Mouse (Mus musculus) stomach, embryonic 16.5 days (tissue): ENCODE results near the gene Ldb1. TPM values are rescaled to one million over a fixed set of nuclear protein-coding genes. Genes with fewer than 3 reads are reported as not detected.

ENCODE experiments used
- ATAC-seq: fragments of 200-750 bp; cut with Nextera tagmentation; 2 replicates; pipeline ENCODE4 v1.8.0; 2017; ENCODE audit warnings: moderate number of reproducible peaks, moderate TSS enrichment; ENCODE audit not compliant: insufficient read depth, low FRiP score
- H3K27ac ChIP-seq: fragments of 300-500 bp; sonication (generic); 2 replicates; pipeline ENCODE4 v1.5.1; 2014; ENCODE audit warnings: low read length
- H3K27me3 ChIP-seq: fragments of 300-500 bp; sonication (generic); 2 replicates; pipeline ENCODE4 v1.6.1; 2014; ENCODE audit warnings: low read length, control low read depth, mixed read lengths; ENCODE audit not compliant: control insufficient read depth, insufficient read depth
- H3K36me3 ChIP-seq: fragments of 300-500 bp; sonication (generic); 2 replicates; pipeline ENCODE4 v1.6.1; 2014; ENCODE audit warnings: low read length; ENCODE audit not compliant: control insufficient read depth, insufficient read depth
- H3K4me1 ChIP-seq: fragments of 300-500 bp; sonication (generic); 2 replicates; pipeline ENCODE4 v1.6.1; 2014; ENCODE audit warnings: low read length, control low read depth, mixed read lengths; ENCODE audit not compliant: control insufficient read depth, insufficient read depth
- H3K4me2 ChIP-seq: fragments of 300-500 bp; sonication (generic); 2 replicates; pipeline ENCODE4 v1.6.1; 2014; ENCODE audit warnings: low read depth, low read length, mixed read lengths
- H3K4me3 ChIP-seq: fragments of 300-500 bp; sonication (generic); replicated peaks from 2 replicates; pipeline ENCODE4 v1.5.1; 2014; ENCODE audit warnings: mild to moderate bottlenecking, low read length
- H3K9ac ChIP-seq: fragments of 300-500 bp; sonication (generic); 2 replicates; pipeline ENCODE4 v1.6.1; 2014; ENCODE audit warnings: low read length
- H3K9me3 ChIP-seq: fragments of 300-500 bp; sonication (generic); replicated peaks from 2 replicates; pipeline ENCODE4 v1.6.1; 2016; ENCODE audit warnings: low read length, control low read depth; ENCODE audit not compliant: control insufficient read depth
- WGBS: fragments of 180-500 bp; shearing (Covaris S2); extraction: QIAGEN DNeasy Blood & Tissue Kit; methylation state at CpG from one replicate; pipeline ENCODE4 v1.1.7; 2014; 5-methylcytosine and 5-hydroxymethylcytosine counted together
- polyA plus RNA-seq: library from polyadenylated mRNA; unstranded; fragments of >200 nt; fragmentation: Nextera tagmentation; extraction: Ambion mirVana; gene quantifications from 2 replicates; pipeline ENCODE4 v1.2.1, GENCODE M21; 2015

Ldb1 gene
- polyA plus RNA-seq, 1 experiment from 2014 or later: 41.4 TPM

DNA sequence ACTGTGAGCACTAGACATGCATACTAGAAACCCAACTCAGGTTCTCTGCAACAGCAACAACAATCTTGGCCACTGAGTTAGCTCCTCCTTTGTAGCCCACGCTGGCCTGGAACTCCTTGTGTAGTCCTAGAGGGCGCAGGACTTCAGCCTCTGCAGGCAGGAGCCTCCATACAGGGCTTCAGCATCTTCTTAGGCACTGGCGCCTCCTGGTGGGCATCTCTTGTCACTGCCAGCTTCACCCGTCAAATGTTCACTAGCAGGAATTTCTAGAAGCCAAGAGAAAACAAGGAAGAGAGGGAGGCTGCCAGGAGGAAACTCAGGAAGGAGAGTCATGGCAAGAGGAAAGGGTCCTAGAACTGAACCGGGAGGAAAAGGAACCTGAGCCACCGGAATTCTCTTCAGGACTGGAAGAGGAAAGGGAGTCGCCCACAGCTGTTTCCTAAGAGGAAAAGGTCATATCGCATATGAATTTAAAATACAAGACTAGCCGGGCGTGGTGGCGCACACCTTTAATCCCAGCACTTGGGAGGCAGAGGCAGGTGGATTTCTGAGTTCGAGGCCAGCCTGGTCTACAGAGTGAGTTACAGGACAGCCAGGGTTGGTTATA is 30.3 kb downstream of the Ldb1 start:
- Histone ChIP-seq H3K27me3 (no peaks in the 10 kb centered on the region), H3K4me2 (no peak overlapping the region), H3K4me3 (no peak overlapping the region), H3K27ac (no peak overlapping the region), H3K36me3 (no peaks in the 10 kb centered on the region), H3K9me3 (no peaks in the 10 kb centered on the region), H3K9ac (no peak overlapping the region; the same call in 1 of the 2 replicates), H3K4me1 (no peaks in the 10 kb centered on the region)
- ATAC-seq: peak; percentile 78; the same call in 1 of the 2 replicates
- WGBS: 35% methylated on average over 12 of the region's 12 CpGs

DNA sequence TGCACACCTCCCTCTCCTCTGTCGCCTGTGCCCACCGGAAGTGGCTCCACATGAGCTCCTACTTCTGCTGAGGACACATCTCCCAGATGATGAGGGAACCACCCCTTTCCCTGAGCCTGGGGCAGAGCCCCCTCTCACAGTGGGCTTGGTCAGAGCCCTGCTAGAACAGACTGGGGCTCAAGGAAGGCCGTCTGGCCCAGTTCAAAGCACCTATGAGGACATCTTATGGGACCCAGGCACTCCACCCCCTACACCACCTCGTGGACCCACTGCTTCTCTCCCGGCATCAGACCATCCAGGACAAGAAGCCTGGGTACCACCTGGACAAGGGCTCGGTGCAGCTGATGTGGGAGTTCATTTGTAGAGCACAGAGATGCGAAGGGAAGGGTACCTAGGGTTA is 39.3 kb downstream of the Ldb1 start:
- whole genome bisulfite sequencing: 84% methylated on average over 7 of the region's 7 CpGs
- Histone ChIP-seq H3K27ac (no peak overlapping the region), H3K36me3 (no peaks in the 10 kb centered on the region), H3K9me3 (no peaks in the 10 kb centered on the region), H3K4me3 (no peak overlapping the region), H3K4me1 (peaks cover 9% of the 10 kb centered on the region; the same call in 1 of the 2 replicates), H3K4me2 (no peak overlapping the region), H3K27me3 (no peaks in the 10 kb centered on the region), H3K9ac (no peak overlapping the region; the same call in 1 of the 2 replicates)
- no peak for ATAC-seq

DNA sequence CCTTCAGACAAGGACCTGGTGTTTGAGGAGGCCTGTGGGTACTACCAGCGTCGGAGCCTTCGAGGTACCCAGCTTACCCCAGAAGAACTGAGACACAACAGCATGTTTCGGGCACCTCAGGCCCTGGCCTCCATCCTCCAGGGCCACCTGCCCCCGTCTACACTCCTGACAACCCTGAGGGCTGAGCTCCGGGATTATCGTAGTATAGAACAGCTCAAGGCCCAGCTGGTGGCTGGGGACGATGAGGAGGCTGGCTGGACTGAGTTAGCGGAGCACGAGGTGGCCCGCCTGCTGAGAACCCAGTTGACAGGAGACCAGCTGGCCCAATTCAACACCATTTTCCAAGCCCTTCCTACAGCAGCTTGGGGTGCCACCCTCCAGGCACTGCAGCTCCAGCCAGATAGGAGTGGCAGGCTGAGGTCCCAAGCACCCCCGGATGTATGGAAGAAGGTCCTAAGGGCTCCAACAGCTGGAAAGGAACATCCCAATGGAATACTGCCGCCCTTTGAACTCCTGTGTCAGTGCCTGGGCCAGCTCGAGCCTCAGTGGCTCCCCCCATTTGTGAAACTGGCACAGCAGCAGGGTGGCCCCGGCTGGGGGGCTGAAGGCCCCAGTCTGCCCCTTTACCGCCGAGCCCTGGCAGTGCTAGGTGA is 40.1 kb downstream of the Ldb1 start:
- 84% methylated on average over 17 of the region's 17 CpGs for WGBS
- H3K27me3 ChIP-seq: no peaks in the 10 kb centered on the region
- H3K4me1 ChIP-seq: peaks cover 9% of the 10 kb centered on the region; the same call in 1 of the 2 replicates
- ATAC-seq: no peak
- H3K9ac ChIP-seq: peak overlapping the region; percentile 77; the same call in 1 of the 2 replicates
- no peak overlapping the region for H3K27ac ChIP-seq
- H3K9me3 ChIP-seq: no peaks in the 10 kb centered on the region
- H3K36me3 ChIP-seq: no peaks in the 10 kb centered on the region
- no peak overlapping the region for H3K4me3 ChIP-seq
- H3K4me2 ChIP-seq: no peak overlapping the region

- Histone ChIP-seq H3K9me3 (no peaks in the 10 kb centered on the region), H3K9ac (peak within 1 kb of the TSS; percentile 77), H3K27ac (0 out of 2 replicates have a peak within 1 kb of the TSS, but pooled peaks have one; percentile 1), H3K4me2 (peak within 1 kb of the TSS; percentile 85), H3K36me3 (no peaks in the 10 kb centered on the region), H3K27me3 (no peaks in the 10 kb centered on the region), H3K4me1 (peaks cover 12% of the 10 kb centered on the region; the same call in 1 of the 2 replicates), H3K4me3 (peak within 1 kb of the TSS; percentile 66)
- peak; percentile 90 for ATAC-seq
- 2% methylated on average over 70 of the region's 70 CpGs for WGBS
These were observed 41.4 kb downstream of the Ldb1 start, which contains the start of gene Hps6 for GRCm38 (mm10) chr19:46003371-46004226. Gene Hps6 (plus strand): TSS chr19:46003508.

GRCm38 (mm10) chr19:46002279-46002678 is 42.7 kb downstream of the Ldb1 start:
- H3K27me3 ChIP-seq: no peaks in the 10 kb centered on the region

GRCm38 (mm10) chr19:45999378-45999777 is 45.6 kb downstream of the Ldb1 start:
- ATAC-seq: no peak
- Histone ChIP-seq H3K4me2 (no peak overlapping the region), H3K4me3 (no peak overlapping the region), H3K9ac (no peak overlapping the region), H3K27me3 (no peaks in the 10 kb centered on the region), H3K36me3 (peaks cover 2% of the 10 kb centered on the region; the same call in 1 of the 2 replicates), H3K4me1 (peaks cover 11% of the 10 kb centered on the region), H3K9me3 (no peaks in the 10 kb centered on the region; the same call in 1 of the 2 replicates), H3K27ac (no peak overlapping the region)
- 48% methylated on average over 1 of the region's 1 CpGs for WGBS

More at GRCm38 (mm10) chr19:46002279-46002678, 42.7 kb downstream of the Ldb1 start:
- Histone ChIP-seq H3K4me2 (no peak overlapping the region), H3K4me1 (peaks cover 14% of the 10 kb centered on the region), H3K27ac (no peak overlapping the region), H3K9me3 (no peaks in the 10 kb centered on the region), H3K36me3 (no peaks in the 10 kb centered on the region), H3K4me3 (no peak overlapping the region), H3K9ac (no peak overlapping the region)
- WGBS: 80% methylated on average over 9 of the region's 9 CpGs
- no peak for ATAC-seq

GRCm38 (mm10) chr19:45998694-45999217 is 46.3 kb downstream of the Ldb1 start:
- WGBS: 11% methylated on average over 8 of the region's 8 CpGs
- no peak for ATAC-seq
- Histone ChIP-seq H3K4me1 (peaks cover 6% of the 10 kb centered on the region; the same call in 1 of the 2 replicates), H3K36me3 (peaks cover 3% of the 10 kb centered on the region; the same call in 1 of the 2 replicates), H3K27me3 (no peaks in the 10 kb centered on the region), H3K27ac (no peak overlapping the region), H3K9ac (peak overlapping the region; percentile 96; the same call in 1 of the 2 replicates), H3K4me3 (peak overlapping the region; percentile 97), H3K9me3 (no peaks in the 10 kb centered on the region; the same call in 1 of the 2 replicates), H3K4me2 (peak overlapping the region; percentile 55)

DNA sequence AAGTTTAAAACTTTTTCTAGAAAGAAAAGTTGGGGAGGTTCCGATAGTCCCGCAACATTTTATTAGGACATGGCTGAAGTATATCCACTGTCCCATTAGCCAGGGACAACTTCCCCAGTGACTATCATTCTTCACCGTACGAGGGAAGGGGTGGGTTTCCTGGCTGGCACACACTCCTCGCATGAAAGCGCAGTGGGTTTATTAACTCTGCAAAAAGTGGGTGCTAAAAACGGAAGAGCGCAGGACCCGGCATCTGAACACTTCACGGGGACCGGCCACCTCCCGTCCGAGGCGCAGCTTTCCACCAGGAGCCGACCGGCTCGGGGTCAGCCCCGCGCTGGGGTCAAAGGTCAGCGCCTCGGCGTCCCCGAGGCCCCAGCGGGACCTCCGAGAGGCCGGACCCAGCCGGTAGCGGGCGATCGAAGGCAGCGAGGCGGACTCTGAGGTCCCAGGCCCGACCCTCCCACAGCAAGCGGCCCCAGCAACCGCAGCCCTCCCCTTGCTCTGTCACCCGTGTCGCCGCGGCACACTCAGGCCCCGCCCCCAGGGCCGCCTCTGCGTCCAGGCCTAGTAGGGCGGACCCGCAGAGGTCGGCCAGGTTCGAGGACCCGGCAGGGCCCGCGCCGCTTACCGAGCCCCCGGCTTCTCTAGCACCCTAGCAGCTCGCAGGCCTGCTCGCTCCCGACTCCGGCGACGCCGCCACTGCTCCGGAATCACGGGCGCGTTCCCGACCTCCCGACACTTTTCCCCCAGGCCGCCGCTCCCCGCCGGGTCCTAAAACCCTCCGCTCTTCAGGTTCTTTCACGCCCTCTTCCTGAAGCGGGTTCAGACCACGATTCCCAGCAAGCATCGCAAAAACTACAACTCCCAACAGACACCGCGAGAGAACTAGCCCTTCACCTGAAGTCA is 47.0 kb downstream of the Ldb1 start, which contains the start of gene Armh3:
Gene Armh3 (minus strand): TSS at position 704 of the 909 bp plus-strand sequence.
- Histone ChIP-seq H3K4me1 (peaks cover 6% of the 10 kb centered on the region; the same call in 1 of the 2 replicates), H3K4me3 (peak within 1 kb of the TSS; percentile 97), H3K27ac (peak within 1 kb of the TSS; percentile 92), H3K9ac (peak within 1 kb of the TSS; percentile 96), H3K4me2 (peak within 1 kb of the TSS; percentile 65), H3K36me3 (peaks cover 3% of the 10 kb centered on the region; the same call in 1 of the 2 replicates), H3K9me3 (no peaks in the 10 kb centered on the region; the same call in 1 of the 2 replicates), H3K27me3 (no peaks in the 10 kb centered on the region)
- ATAC-seq: peak; percentile 95
- under 1% methylated on average over 70 of the region's 76 CpGs for WGBS
